ENCODE assay signal across 18 mouse cellular contexts in the genomic region with DNA sequence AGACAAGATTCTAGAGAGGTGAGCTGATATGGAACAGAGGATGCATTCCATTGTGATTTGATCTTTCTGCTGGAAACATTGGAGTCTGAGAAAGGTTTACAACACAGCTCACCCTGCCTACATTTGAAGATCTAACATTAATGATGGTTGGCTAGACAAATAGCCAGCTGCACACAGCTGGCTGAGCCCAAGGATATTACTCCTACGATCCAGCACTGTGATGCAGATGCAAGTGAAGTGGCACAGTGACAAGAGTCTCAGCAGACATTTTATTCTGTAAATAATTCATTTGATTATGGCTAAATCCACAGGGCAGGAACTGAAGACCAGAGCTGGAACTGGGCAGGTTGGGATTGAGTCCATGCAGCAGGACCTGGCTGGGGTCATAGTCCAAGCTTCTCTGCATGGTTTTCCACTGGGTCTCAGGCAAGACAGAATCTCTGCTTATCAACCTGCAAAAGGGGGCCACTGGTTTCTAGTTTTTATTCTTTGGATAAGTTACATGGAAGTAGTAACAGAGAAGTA.
A peak's percentile ranks its signal among the peaks of the same experiment; 100 is the strongest.
DNase-seq lines count a peak whose midpoint lies in the region; ATAC-seq and TF ChIP-seq lines count a peak whose summit lies in the region.
"Had no signal": no experiment of that assay in that cellular context is flagged by ENCODE, and none has a peak within 500 bp of the region (broad histone marks: within the 10 kb centered on the region; RNA-seq: fewer than 3 reads in every experiment).

No protein-coding gene starts in this region.

- no peak overlapping the region for H3K9ac ChIP-seq in heart, embryonic 11.5 days (ENCODE audit: low read depth, low read length)
- no peak overlapping the region for H3K9ac ChIP-seq in stomach, embryonic 14.5 days (replicated peaks; ENCODE audit: low read depth, low read length)
- H3K9ac ChIP-seq in stomach, postnatal 0 days (ENCODE audit: low read length): no peak overlapping the region
- H3K9ac ChIP-seq in stomach, embryonic 16.5 days (ENCODE audit: low read length): no peak overlapping the region
- H3K9ac ChIP-seq: forebrain, embryonic 15.5 days; limb, embryonic 12.5 days; liver, embryonic 15.5 days; neural tube, embryonic 13.5 days had no signal

- no peak overlapping the region for H3K4me3 ChIP-seq in heart, embryonic 11.5 days (ENCODE audit: low read depth, low read length)
- H3K4me3 ChIP-seq in stomach, embryonic 14.5 days (ENCODE audit: low read depth, low read length): no peak overlapping the region
- H3K4me3 ChIP-seq in stomach, postnatal 0 days (ENCODE audit: low read depth, low read length): no peak overlapping the region
- H3K4me3 ChIP-seq in stomach, embryonic 16.5 days (replicated peaks; ENCODE audit: low read length): no peak overlapping the region
- H3K4me3 ChIP-seq: embryonic facial prominence, embryonic 10.5 days; erythroblast, embryonic 14.5 days; forebrain, embryonic 15.5 days; limb, embryonic 12.5 days; liver, embryonic 15.5 days; midbrain, embryonic 10.5 days; neural tube, embryonic 13.5 days had no signal

- WGBS in heart, embryonic 11.5 days (ENCODE audit: insufficient replicate concordance): 78% methylated on average over 1 of the region's 1 CpGs
- 39% methylated on average over 1 of the region's 1 CpGs for WGBS in stomach, embryonic 14.5 days
- 47% methylated on average over 1 of the region's 1 CpGs for WGBS in stomach, postnatal 0 days
- 52% methylated on average over 1 of the region's 1 CpGs for WGBS in stomach, embryonic 16.5 days

- no peak for TF ChIP-seq CTCF in stomach, postnatal 0 days (IDR thresholded peaks at IDR 0.05; ENCODE audit: low read depth)

- ATAC-seq in heart, embryonic 11.5 days (replicated peaks; ENCODE audit: insufficient number of reproducible peaks, low FRiP score, low TSS enrichment): no peak
- ATAC-seq in stomach, embryonic 14.5 days (ENCODE audit: insufficient number of reproducible peaks, insufficient read depth, low FRiP score, low read depth): 0 out of 2 replicates have a peak, but pooled peaks have one; percentile 53
- ATAC-seq in stomach, postnatal 0 days (ENCODE audit: low FRiP score, low TSS enrichment): no peak
- ATAC-seq in stomach, embryonic 16.5 days (ENCODE audit: insufficient read depth, low FRiP score): no peak
- ATAC-seq: forebrain, embryonic 15.5 days had no signal

- DNase-seq in heart, adult 18-20 months: peak; percentile 53 to 68
- no peak for DNase-seq in stomach, postnatal 0 days (ENCODE audit: low spot score)
- peak; percentile 61 to 70 for DNase-seq in kidney, postnatal 4 days
- no peak for DNase-seq in spleen, postnatal 14 days (ENCODE audit: low spot score in 2 of 2)
- DNase-seq in thymus, postnatal 0 days (ENCODE audit: low spot score): no peak
- DNase-seq: B cell, adult 2 months; cerebellum, postnatal 25 days; spleen, adult 18-20 months had no signal

- no peak for TF ChIP-seq EP300 in stomach, postnatal 0 days (optimal IDR thresholded peaks at IDR 0.05)

- H3K4me1 ChIP-seq in heart, embryonic 11.5 days (ENCODE audit: control insufficient read depth, insufficient read depth, low read length): no peaks in the 10 kb centered on the region
- no peaks in the 10 kb centered on the region for H3K4me1 ChIP-seq in stomach, embryonic 14.5 days (ENCODE audit: control insufficient read depth, insufficient read depth, low read length)
- no peaks in the 10 kb centered on the region for H3K4me1 ChIP-seq in stomach, postnatal 0 days (replicated peaks; ENCODE audit: control insufficient read depth, insufficient read depth)
- peaks cover 7% of the 10 kb centered on the region; the same call in 1 of the 2 replicates for H3K4me1 ChIP-seq in stomach, embryonic 16.5 days (ENCODE audit: control insufficient read depth, insufficient read depth, low read length)
- H3K4me1 ChIP-seq: embryonic facial prominence, embryonic 10.5 days; forebrain, embryonic 15.5 days; limb, embryonic 12.5 days; liver, embryonic 15.5 days; neural tube, embryonic 13.5 days had no signal

- H3K27me3 ChIP-seq in heart, embryonic 11.5 days (ENCODE audit: control insufficient read depth, insufficient read depth, low read length): no peaks in the 10 kb centered on the region
- H3K27me3 ChIP-seq in stomach, embryonic 14.5 days (ENCODE audit: control insufficient read depth, insufficient read depth, low read length): no peaks in the 10 kb centered on the region
- H3K27me3 ChIP-seq in stomach, postnatal 0 days (ENCODE audit: control insufficient read depth, insufficient read depth, low read length): no peaks in the 10 kb centered on the region
- no peaks in the 10 kb centered on the region for H3K27me3 ChIP-seq in stomach, embryonic 16.5 days (ENCODE audit: control insufficient read depth, insufficient read depth, low read length)
- H3K27me3 ChIP-seq: forebrain, embryonic 15.5 days; limb, embryonic 12.5 days; liver, embryonic 15.5 days; neural tube, embryonic 13.5 days had no signal

- no peak overlapping the region for H3K4me2 ChIP-seq in heart, embryonic 11.5 days
- H3K4me2 ChIP-seq in stomach, embryonic 14.5 days (replicated peaks; ENCODE audit: low read depth, low read length): no peak overlapping the region
- no peak overlapping the region for H3K4me2 ChIP-seq in stomach, postnatal 0 days (replicated peaks; ENCODE audit: low read depth)
- H3K4me2 ChIP-seq in stomach, embryonic 16.5 days (ENCODE audit: low read depth, low read length): no peak overlapping the region
- H3K4me2 ChIP-seq: forebrain, embryonic 15.5 days; limb, embryonic 12.5 days; liver, embryonic 15.5 days; neural tube, embryonic 13.5 days had no signal

- H3K36me3 ChIP-seq in heart, embryonic 11.5 days (ENCODE audit: control insufficient read depth, insufficient read depth, low read length): no peaks in the 10 kb centered on the region
- no peaks in the 10 kb centered on the region for H3K36me3 ChIP-seq in stomach, embryonic 14.5 days (ENCODE audit: control insufficient read depth, insufficient read depth, low read length)
- H3K36me3 ChIP-seq in stomach, postnatal 0 days (ENCODE audit: control insufficient read depth, insufficient read depth, low read length): no peaks in the 10 kb centered on the region
- H3K36me3 ChIP-seq in stomach, embryonic 16.5 days (ENCODE audit: control insufficient read depth, insufficient read depth, low read length): no peaks in the 10 kb centered on the region
- H3K36me3 ChIP-seq: embryonic facial prominence, embryonic 10.5 days; forebrain, embryonic 15.5 days; limb, embryonic 12.5 days; liver, embryonic 15.5 days; midbrain, embryonic 10.5 days; neural tube, embryonic 13.5 days had no signal

- no peak overlapping the region for H3K27ac ChIP-seq in heart, embryonic 11.5 days (ENCODE audit: low read depth, low read length)
- H3K27ac ChIP-seq in stomach, embryonic 14.5 days (ENCODE audit: low read length): no peak overlapping the region
- no peak overlapping the region for H3K27ac ChIP-seq in stomach, postnatal 0 days (replicated peaks)
- peak overlapping the region; percentile 10; the same call in 1 of the 2 replicates for H3K27ac ChIP-seq in stomach, embryonic 16.5 days (ENCODE audit: low read length)
- H3K27ac ChIP-seq: embryonic facial prominence, embryonic 10.5 days; forebrain, embryonic 15.5 days; limb, embryonic 12.5 days; liver, embryonic 15.5 days; midbrain, embryonic 10.5 days; neural tube, embryonic 13.5 days had no signal

- H3K9me3 ChIP-seq in heart, embryonic 11.5 days (replicated peaks; ENCODE audit: control insufficient read depth, low read length): no peaks in the 10 kb centered on the region
- no peaks in the 10 kb centered on the region for H3K9me3 ChIP-seq in stomach, embryonic 14.5 days (ENCODE audit: control insufficient read depth, low read depth, low read length)
- no peaks in the 10 kb centered on the region for H3K9me3 ChIP-seq in stomach, postnatal 0 days (ENCODE audit: control insufficient read depth, low read length)
- no peaks in the 10 kb centered on the region for H3K9me3 ChIP-seq in stomach, embryonic 16.5 days (replicated peaks; ENCODE audit: control insufficient read depth, low read length)
- H3K9me3 ChIP-seq: embryonic facial prominence, embryonic 10.5 days; forebrain, embryonic 15.5 days; limb, embryonic 12.5 days; liver, embryonic 15.5 days; midbrain, embryonic 10.5 days; neural tube, embryonic 13.5 days had no signal

Comparison
In these comparisons a context has a peak if more than half of its experiments do, and no peak if none do; other contexts are left out.
1. DNase-seq: peak in heart, adult 18-20 months (2 of 2) and kidney, postnatal 4 days (2 of 2); none in stomach, postnatal 0 days (single experiment), spleen, postnatal 14 days (0 of 2) and thymus, postnatal 0 days (single experiment).